Mouse (Mus musculus) C2C12 (cell line): ENCODE measurements at regions not wholly inside any gene's neighbourhood (a gene's known extent, or its start where the extent isn't known, plus 50 kb on each side); places are given as distances from the start of the nearest gene placed in this dataset.
"Not testable (repeated sequence)": the region's sequence is repeated elsewhere in the genome, so short reads cannot be mapped to it uniquely, and the experiment has no call there.

ENCODE experiments used
- H3K27me3 ChIP-seq: one replicate; pipeline ENCODE4 v1.6.1; 2011; ENCODE audit not compliant: control insufficient read depth, insufficient read depth, insufficient read length
- H3K36me3 ChIP-seq: one replicate; pipeline ENCODE4 v1.6.1; 2011; ENCODE audit not compliant: control insufficient read depth, insufficient read depth
- H3K4me3 ChIP-seq: one replicate; pipeline ENCODE4 v1.5.1; 2011; ENCODE audit warnings: mild to moderate bottlenecking, control low read depth; ENCODE audit not compliant: poor library complexity, insufficient read depth, severe bottlenecking
- H3K79me2 ChIP-seq: one replicate; pipeline ENCODE4 v1.6.1; 2011; ENCODE audit not compliant: control insufficient read depth, insufficient read depth
- H3K79me3 ChIP-seq: one replicate; pipeline ENCODE4 v1.6.1; 2011; ENCODE audit warnings: low read depth, control low read depth
- H3ac ChIP-seq: one replicate; pipeline ENCODE3; 2011; ENCODE audit warnings: low read depth; ENCODE audit not compliant: control insufficient read depth, insufficient read length
- CEBPB ChIP-seq: IDR thresholded peaks from one replicate; pipeline ENCODE4 v1.6.1; 2011; ENCODE audit warnings: low read depth, mild to moderate bottlenecking, control low read depth, moderate library complexity
- CTCF ChIP-seq: IDR thresholded peaks from one replicate; pipeline ENCODE4 v1.5.1; 2011; ENCODE audit not compliant: control insufficient read depth, insufficient read depth, insufficient read length
- FOSL1 ChIP-seq: IDR thresholded peaks from one replicate; pipeline ENCODE4 v1.8.0; 2011; ENCODE audit warnings: mild to moderate bottlenecking, low read length; ENCODE audit not compliant: poor library complexity, insufficient read depth, severe bottlenecking
- MAX ChIP-seq: IDR thresholded peaks from one replicate; pipeline ENCODE4 v1.6.1; 2011; ENCODE audit warnings: mild to moderate bottlenecking, control low read depth
- MYOD1 ChIP-seq: IDR thresholded peaks from one replicate; pipeline ENCODE4 v1.6.1; 2011; ENCODE audit warnings: low read depth; ENCODE audit not compliant: control insufficient read depth, insufficient read length
- MYOG ChIP-seq: IDR thresholded peaks from one replicate; pipeline ENCODE4 v1.6.1; 2011; ENCODE audit not compliant: control insufficient read depth, insufficient read length; ENCODE audit errors: extremely low read depth
- USF1 ChIP-seq: IDR thresholded peaks from one replicate; pipeline ENCODE4 v1.6.1; 2011; ENCODE audit warnings: low read depth, mild to moderate bottlenecking, control low read depth, moderate library complexity

DNA sequence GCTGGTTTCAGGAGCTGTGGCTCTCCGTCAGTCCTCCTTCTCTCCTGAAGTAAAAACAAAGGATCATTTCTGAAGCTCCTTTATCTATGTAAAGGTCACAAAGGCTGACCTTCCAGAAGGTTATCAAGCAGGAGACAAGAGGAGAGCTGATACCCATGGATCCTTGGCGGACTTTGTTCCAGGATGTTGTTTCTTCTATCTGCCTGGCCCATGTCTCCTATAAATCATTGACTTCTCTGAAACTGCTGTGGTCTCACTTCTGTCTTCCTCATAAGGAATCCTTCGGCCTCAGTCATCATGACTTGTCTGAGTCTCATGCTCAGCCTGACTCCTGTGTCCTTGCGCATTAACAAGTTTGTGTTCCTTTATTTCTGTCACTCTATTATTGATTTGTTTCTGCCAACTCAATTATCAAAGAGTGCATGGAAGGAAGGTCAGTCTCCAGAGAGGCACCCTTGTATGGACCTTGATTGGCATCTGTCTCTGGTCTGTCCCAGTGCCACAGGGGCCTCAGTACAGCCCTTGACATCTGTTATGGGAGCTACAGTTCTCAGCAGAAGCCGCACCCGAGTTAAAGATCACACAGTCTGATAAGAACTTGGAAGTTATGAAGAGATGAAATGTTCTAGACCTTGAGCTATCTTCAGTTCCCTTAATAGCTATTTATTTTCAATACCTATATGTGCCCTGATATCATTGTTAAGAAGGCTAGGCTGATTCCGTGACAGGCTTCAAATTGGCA lies 53.2 kb upstream of the Dazl start:
- Histone ChIP-seq H3K36me3 (no peaks in the 10 kb centered on the region), H3K79me3 (no peaks in the 10 kb centered on the region)

GRCm38 (mm10) chr17:50353818-50354217 lies 60.4 kb upstream of the Dazl start:
- not testable (repeated sequence) for H3K36me3 ChIP-seq, H3K27me3 ChIP-seq, H3ac ChIP-seq, H3K79me3 ChIP-seq, H3K4me3 ChIP-seq, H3K79me2 ChIP-seq

More for the DNA sequence above, 53.2 kb upstream of the Dazl start:
- Histone ChIP-seq H3K27me3 (no peaks in the 10 kb centered on the region), H3ac (no peak overlapping the region), H3K79me2 (no peaks in the 10 kb centered on the region), H3K4me3 (no peak overlapping the region)
- TF ChIP-seq CTCF (no peak), MAX (no peak), MYOG (no peak), FOSL1 (no peak), USF1 (no peak), CEBPB (no peak), MYOD1 (no peak)

DNA sequence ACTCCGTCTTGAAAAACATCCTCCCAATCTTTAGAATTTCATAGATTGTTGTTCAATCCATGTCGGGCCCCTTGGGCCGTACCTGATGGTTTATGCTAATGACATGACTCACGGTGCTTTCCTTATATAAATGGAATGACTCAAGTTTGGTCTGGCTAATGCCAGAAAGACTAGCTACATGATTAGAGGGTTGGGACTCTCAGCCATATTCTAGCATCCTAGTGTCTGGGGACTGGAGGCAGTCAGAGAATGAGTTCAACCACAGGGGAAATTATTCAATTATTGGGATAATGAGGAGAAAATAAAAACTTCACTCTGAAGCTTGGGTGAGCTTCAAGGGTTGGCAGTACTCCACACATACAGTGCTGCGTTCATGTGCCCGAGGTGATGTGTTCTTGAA lies 60.9 kb upstream of the Dazl start:
- Histone ChIP-seq H3K4me3 (no peak overlapping the region), H3K79me3 (no peaks in the 10 kb centered on the region)
- TF ChIP-seq CTCF (no peak), USF1 (no peak), FOSL1 (no peak), MYOD1 (no peak), MAX (no peak), CEBPB (no peak), MYOG (no peak)

GRCm38 (mm10) chr17:50361657-50362233 lies 68.3 kb upstream of the Dazl start:
- no peaks in the 10 kb centered on the region for H3K27me3 ChIP-seq
- no peaks in the 10 kb centered on the region for H3K36me3 ChIP-seq
- TF ChIP-seq CEBPB (no peak), MAX (no peak), USF1 (no peak), CTCF (no peak), MYOD1 (no peak), MYOG (no peak), FOSL1 (no peak)
- H3K79me2 ChIP-seq = no peaks in the 10 kb centered on the region
- no peak overlapping the region for H3ac ChIP-seq
- H3K79me3 ChIP-seq = no peaks in the 10 kb centered on the region
- H3K4me3 ChIP-seq = no peak overlapping the region

More for the DNA sequence above, 60.9 kb upstream of the Dazl start:
- Histone ChIP-seq H3ac (no peak overlapping the region), H3K36me3 (no peaks in the 10 kb centered on the region), H3K27me3 (no peaks in the 10 kb centered on the region), H3K79me2 (no peaks in the 10 kb centered on the region)

DNA sequence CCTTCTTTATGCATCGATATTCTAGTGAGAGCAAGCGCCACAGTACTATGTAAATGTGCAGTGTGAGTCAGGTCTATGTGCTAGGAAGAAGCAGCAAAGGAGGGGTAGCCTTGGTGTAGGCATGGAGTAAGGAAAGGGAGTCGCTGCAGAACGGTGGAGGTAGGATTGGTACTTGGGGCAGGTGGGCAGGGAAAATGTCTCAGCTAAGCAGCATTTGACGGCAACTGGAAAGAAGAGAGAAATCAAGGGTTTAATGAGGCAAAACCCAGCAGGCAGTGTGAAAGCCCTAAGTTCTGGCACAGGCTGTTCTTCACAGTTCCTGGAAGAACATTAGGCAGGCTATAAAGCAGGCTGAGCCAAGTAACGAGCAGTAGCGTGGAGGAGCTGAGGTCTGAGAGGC lies 72.0 kb upstream of the Dazl start:
- no peak for TF ChIP-seq MAX
- TF ChIP-seq USF1 = no peak
- H3K36me3 ChIP-seq = no peaks in the 10 kb centered on the region
- H3ac ChIP-seq = no peak overlapping the region
- no peak overlapping the region for H3K4me3 ChIP-seq
- H3K27me3 ChIP-seq = peaks cover 4% of the 10 kb centered on the region
- no peaks in the 10 kb centered on the region for H3K79me2 ChIP-seq
- no peaks in the 10 kb centered on the region for H3K79me3 ChIP-seq

DNA sequence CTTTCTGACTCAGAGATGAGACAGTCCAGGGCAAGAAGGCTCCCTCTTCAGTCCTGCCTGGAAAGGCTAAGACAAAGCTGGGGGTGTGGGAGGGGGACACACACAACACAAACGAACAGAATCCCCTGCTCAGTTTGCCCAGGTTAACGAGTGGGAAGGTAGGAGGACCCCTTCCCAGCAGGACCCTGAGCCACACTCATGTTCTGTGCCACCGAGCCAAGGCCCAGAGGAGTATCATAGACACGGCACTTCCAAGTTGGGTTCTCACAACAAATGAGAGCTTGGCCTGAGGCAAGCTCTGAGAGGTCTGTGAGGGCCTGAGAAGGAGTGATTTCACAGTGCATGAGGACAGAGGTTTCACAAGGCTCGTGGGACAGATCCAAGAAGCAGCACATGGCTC lies 72.7 kb upstream of the Dazl start:
- Histone ChIP-seq H3K79me3 (no peaks in the 10 kb centered on the region), H3K27me3 (peaks cover 4% of the 10 kb centered on the region), H3K36me3 (no peaks in the 10 kb centered on the region), H3K4me3 (no peak overlapping the region), H3ac (no peak overlapping the region), H3K79me2 (no peaks in the 10 kb centered on the region)
- TF ChIP-seq CEBPB (no peak), USF1 (no peak), MYOD1 (no peak), FOSL1 (no peak), MYOG (no peak), MAX (no peak), CTCF (no peak)
